Mouse (Mus musculus) liver, embryonic 14.5 days (tissue): ENCODE measurements around the gene Upf1. TPM values are rescaled to one million over a fixed set of nuclear protein-coding genes. Genes with fewer than 3 reads are reported as not detected.

Experiments
- ATAC-seq: fragments of 200-750 bp; cut with Nextera tagmentation; 2 replicates; pipeline ENCODE4 v1.8.0; 2017; ENCODE audit warnings: moderate number of reproducible peaks, mild to moderate bottlenecking, moderate library complexity; ENCODE audit not compliant: insufficient read depth
- DNase-seq, 3 experiments: peaks; one replicate each; pipeline ENCODE4 v3.0.0-alpha.2; 2012 to 2013; ENCODE audit warnings: low read depth in 3 of 3, low spot score in 3 of 3
- H3K27ac ChIP-seq: fragments of 300-500 bp; sonication (generic); 2 replicates; pipeline ENCODE4 v1.5.1; 2014; ENCODE audit warnings: moderate library complexity, mild to moderate bottlenecking, control low read depth, inconsistent platforms
- H3K27me3 ChIP-seq: fragments of 300-500 bp; sonication (generic); 2 replicates; pipeline ENCODE4 v1.6.1; 2014; ENCODE audit warnings: mild to moderate bottlenecking, low read length, moderate library complexity; ENCODE audit not compliant: control insufficient read depth, insufficient read depth
- H3K36me3 ChIP-seq: fragments of 300-500 bp; sonication (generic); replicated peaks from 2 replicates; pipeline ENCODE4 v1.6.1; 2014; ENCODE audit warnings: low read depth; ENCODE audit not compliant: control insufficient read depth, insufficient read depth
- H3K4me1 ChIP-seq, 2 experiments: fragments of 200-500 bp in 1 of 2; fragments of 300-500 bp in 1 of 2; sonication (generic) in 1 of 2; replicated peaks; 2 replicates each; pipeline ENCODE4 v1.6.1; 2012 to 2014; ENCODE audit warnings: antibody characterized with exemption in 1 of 2, inconsistent platforms in 1 of 2, low read length in 1 of 2; ENCODE audit not compliant: control insufficient read depth in 2 of 2, insufficient read depth in 2 of 2
- H3K4me2 ChIP-seq: fragments of 300-500 bp; sonication (generic); 2 replicates; pipeline ENCODE4 v1.6.1; 2014; ENCODE audit warnings: low read depth, mild to moderate bottlenecking, control low read depth, moderate library complexity
- H3K4me3 ChIP-seq, 2 experiments: fragments of 200-500 bp in 1 of 2; fragments of 300-500 bp in 1 of 2; sonication (generic) in 1 of 2; 2 replicates each; pipeline ENCODE4 v1.5.1; 2012 to 2014; ENCODE audit warnings: low read depth in 2 of 2, low read length in 2 of 2, mild to moderate bottlenecking in 2 of 2, control low read depth in 1 of 2, inconsistent platforms in 1 of 2, moderate library complexity in 1 of 2; ENCODE audit not compliant: insufficient read depth in 1 of 2
- H3K9ac ChIP-seq: fragments of 300-500 bp; sonication (generic); replicated peaks from 2 replicates; pipeline ENCODE4 v1.6.1; 2014; ENCODE audit warnings: mild to moderate bottlenecking, control low read depth, moderate library complexity
- H3K9me3 ChIP-seq: fragments of 300-500 bp; sonication (generic); 2 replicates; pipeline ENCODE4 v1.6.1; 2016; ENCODE audit warnings: low read length, mixed read lengths; ENCODE audit not compliant: control insufficient read depth
- CTCF ChIP-seq: IDR thresholded peaks from 2 replicates; pipeline ENCODE4 v1.5.1; 2016; ENCODE audit warnings: antibody characterized with exemption, low read depth, control low read depth
- EP300 ChIP-seq: IDR thresholded peaks from 2 replicates; pipeline ENCODE4 v1.6.1; 2016; ENCODE audit warnings: antibody characterized with exemption, low read depth
- WGBS: fragments of 180-500 bp; shearing (Covaris S2); extraction: QIAGEN DNeasy Blood & Tissue Kit; methylation state at CpG from one replicate; pipeline ENCODE4 v1.1.7; 2014; ENCODE audit not compliant: insufficient replicate concordance; 5-methylcytosine and 5-hydroxymethylcytosine counted together
- polyA plus RNA-seq, 2 experiments: library from polyadenylated mRNA; depleted of rRNA in 1 of 2; stranded (reverse) in 1 of 2; unstranded in 1 of 2; fragments of >200 nt; fragmentation: Nextera tagmentation in 1 of 2; extraction: Ambion mirVana in 1 of 2; gene quantifications; 2 replicates each; pipeline versions ENCODE4 v1.2.1 to v1.2.3; 2012 to 2014

Gene Upf1
- polyA plus RNA-seq, 2 experiments: 9.3 to 14.1 TPM

DNA sequence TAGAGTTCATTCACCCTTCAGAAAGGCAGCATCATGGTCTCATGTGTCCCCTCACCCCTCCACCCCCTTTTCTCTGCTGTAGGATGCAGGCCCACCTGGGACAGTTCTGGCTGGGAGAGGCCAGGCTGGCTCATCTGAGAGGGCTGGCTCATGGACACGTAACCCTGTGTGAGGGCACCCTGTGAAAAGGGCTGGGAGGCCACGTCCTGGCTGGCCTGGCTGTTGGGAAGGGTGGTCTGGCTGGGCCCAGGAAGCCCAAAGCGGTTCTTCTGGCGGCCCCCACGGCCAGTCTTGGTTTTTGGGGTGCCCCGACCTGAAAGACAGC lies 20.2 kb downstream of the Upf1 start:
- H3K9me3 ChIP-seq: no peaks in the 10 kb centered on the region
- WGBS: 89% methylated on average over 6 of the region's 6 CpGs
- ATAC-seq (no peak), DNase-seq (no peak)
- H3K4me2 ChIP-seq: no peak overlapping the region
- H3K9ac ChIP-seq: no peak overlapping the region
- no peak overlapping the region for H3K4me3 ChIP-seq
- TF ChIP-seq CTCF (no peak), EP300 (no peak)
- peaks cover 70% of the 10 kb centered on the region for H3K36me3 ChIP-seq
- H3K27me3 ChIP-seq: no peaks in the 10 kb centered on the region
- H3K4me1 ChIP-seq: peaks cover 5 to 11% of the 10 kb centered on the region in 2 experiments
- H3K27ac ChIP-seq: no peak overlapping the region

- Histone ChIP-seq H3K4me1 (peaks cover 6 to 16% of the 10 kb centered on the region in 2 experiments), H3K36me3 (peaks cover 64% of the 10 kb centered on the region), H3K27me3 (no peaks in the 10 kb centered on the region), H3K27ac (no peak overlapping the region), H3K4me2 (no peak overlapping the region), H3K4me3 (no peak overlapping the region), H3K9ac (no peak overlapping the region), H3K9me3 (no peaks in the 10 kb centered on the region)
- WGBS: 53% methylated on average over 41 of the region's 41 CpGs
- TF ChIP-seq EP300 (no peak), CTCF (peak; percentile 71)
- DNase-seq (no peak), ATAC-seq (peak; percentile 32; the same call in 1 of the 2 replicates)
Measured at GRCm38 (mm10) chr8:70332070-70332877, 20.8 kb downstream of the Upf1 start.

GRCm38 (mm10) chr8:70331526-70331925 lies 21.6 kb downstream of the Upf1 start:
- Histone ChIP-seq H3K4me2 (no peak overlapping the region), H3K27me3 (no peaks in the 10 kb centered on the region), H3K36me3 (peaks cover 57% of the 10 kb centered on the region), H3K9me3 (no peaks in the 10 kb centered on the region), H3K4me3 (no peak overlapping the region), H3K9ac (no peak overlapping the region), H3K4me1 (peaks cover 8 to 18% of the 10 kb centered on the region in 2 experiments), H3K27ac (no peak overlapping the region)
- TF ChIP-seq EP300 (no peak), CTCF (no peak)
- ATAC-seq (no peak), DNase-seq (no peak)
- 91% methylated on average over 19 of the region's 19 CpGs for WGBS

DNA sequence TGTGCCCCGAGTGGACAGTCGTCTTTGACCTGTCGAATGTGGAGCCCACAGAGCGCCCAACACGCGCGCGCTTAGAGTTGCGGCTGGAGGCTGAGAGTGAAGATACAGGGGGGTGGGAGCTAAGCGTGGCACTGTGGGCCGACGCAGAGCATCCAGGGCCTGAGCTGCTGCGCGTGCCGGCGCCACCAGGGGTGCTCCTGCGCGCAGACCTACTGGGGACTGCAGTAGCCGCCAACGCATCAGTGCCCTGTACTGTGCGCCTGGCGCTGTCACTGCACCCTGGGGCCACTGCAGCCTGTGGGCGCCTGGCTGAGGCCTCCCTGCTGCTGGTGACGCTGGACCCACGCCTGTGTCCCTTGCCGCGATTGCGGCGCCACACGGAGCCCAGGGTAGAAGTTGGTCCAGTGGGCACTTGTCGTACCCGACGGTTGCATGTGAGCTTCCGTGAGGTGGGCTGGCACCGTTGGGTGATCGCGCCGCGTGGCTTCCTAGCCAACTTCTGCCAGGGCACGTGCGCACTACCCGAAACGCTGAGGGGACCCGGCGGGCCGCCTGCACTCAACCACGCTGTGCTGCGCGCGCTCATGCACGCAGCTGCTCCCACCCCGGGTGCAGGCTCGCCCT lies 22.2 kb downstream of the Upf1 start:
- H3K9ac ChIP-seq: no peak overlapping the region
- peak; percentile 46 for ATAC-seq
- peaks cover 50% of the 10 kb centered on the region for H3K36me3 ChIP-seq
- H3K4me3 ChIP-seq: no peak overlapping the region
- TF ChIP-seq CTCF (peak; percentile 73), EP300 (0 out of 2 replicates have a peak, but pooled peaks have one; percentile 6)
- H3K27ac ChIP-seq: no peak overlapping the region
- peaks cover 8 to 18% of the 10 kb centered on the region in 2 experiments for H3K4me1 ChIP-seq
- WGBS: 54% methylated on average over 53 of the region's 53 CpGs
- H3K27me3 ChIP-seq: no peaks in the 10 kb centered on the region
- no peak overlapping the region for H3K4me2 ChIP-seq
- H3K9me3 ChIP-seq: no peaks in the 10 kb centered on the region
- DNase-seq: no peak

DNA sequence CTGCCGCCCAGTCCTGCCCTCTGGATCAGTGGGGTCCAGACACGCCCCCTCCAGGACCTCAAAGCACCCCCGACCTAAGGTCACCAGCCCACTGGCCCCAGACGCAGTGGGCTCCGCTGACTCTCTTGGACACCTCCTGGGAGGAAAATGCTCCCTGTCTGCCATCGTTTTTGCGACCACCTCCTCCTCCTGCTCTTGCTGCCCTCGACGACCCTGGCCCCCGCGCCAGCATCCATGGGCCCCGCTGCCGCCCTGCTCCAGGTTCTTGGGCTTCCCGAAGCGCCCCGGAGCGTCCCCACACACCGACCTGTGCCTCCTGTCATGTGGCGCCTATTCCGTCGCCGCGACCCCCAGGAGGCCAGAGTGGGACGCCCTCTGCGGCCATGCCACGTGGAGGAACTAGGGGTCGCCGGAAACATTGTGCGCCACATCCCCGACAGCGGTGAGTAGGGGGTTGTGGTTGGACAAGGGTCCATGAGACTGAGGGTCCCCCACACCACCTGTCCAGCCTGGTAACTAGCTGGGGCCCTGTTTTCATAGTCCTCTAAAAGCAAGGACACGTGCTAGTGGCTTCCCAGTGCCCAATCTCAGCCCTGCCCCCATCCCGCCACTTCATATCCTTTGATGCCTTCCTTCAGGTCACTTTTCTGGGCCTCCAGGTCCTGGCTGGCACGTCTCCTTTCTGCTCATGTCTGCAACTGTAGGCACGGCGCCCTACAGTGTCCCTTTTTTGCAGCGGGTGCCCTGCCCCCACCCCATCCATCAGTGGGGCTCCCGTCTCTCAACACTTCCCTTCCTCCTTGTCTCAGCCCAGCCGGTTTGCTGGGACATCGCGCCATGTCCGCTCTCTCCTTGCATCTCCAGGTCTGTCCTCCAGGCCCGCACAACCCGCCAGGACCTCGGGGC lies 23.0 kb downstream of the Upf1 start:
- ATAC-seq: no peak

More for the DNA sequence above, 23.0 kb downstream of the Upf1 start:
- Histone ChIP-seq H3K27me3 (no peaks in the 10 kb centered on the region), H3K4me3 (no peak overlapping the region), H3K4me2 (no peak overlapping the region), H3K9me3 (no peaks in the 10 kb centered on the region), H3K4me1 (peaks cover 8 to 18% of the 10 kb centered on the region in 2 experiments), H3K9ac (no peak overlapping the region), H3K36me3 (peaks cover 43% of the 10 kb centered on the region), H3K27ac (no peak overlapping the region)
- TF ChIP-seq CTCF (no peak), EP300 (no peak)
- 18% methylated on average over 45 of the region's 45 CpGs for WGBS
- DNase-seq: no peak
